Mouse (Mus musculus) brown adipose tissue, adult 24 weeks (tissue): ENCODE results near the gene Foxj1. TPM values are rescaled to one million over a fixed set of nuclear protein-coding genes. Genes with fewer than 3 reads are reported as not detected.

ENCODE experiments used
- H3K27ac ChIP-seq: fragments of 200-500 bp; replicated peaks from 2 replicates; pipeline ENCODE4 v1.5.1; 2012; ENCODE audit warnings: low read depth, mild to moderate bottlenecking, low read length
- H3K4me1 ChIP-seq: fragments of 200-500 bp; 2 replicates; pipeline ENCODE4 v1.6.1; 2012; ENCODE audit warnings: low read length, mixed read lengths; ENCODE audit not compliant: control insufficient read depth, insufficient read depth, insufficient read length
- H3K4me3 ChIP-seq: fragments of 200-500 bp; 2 replicates; pipeline ENCODE4 v1.5.1; 2012; ENCODE audit warnings: low read depth, mild to moderate bottlenecking, low read length, moderate library complexity; ENCODE audit not compliant: insufficient read depth
- polyA plus RNA-seq: library from polyadenylated mRNA; stranded (reverse); fragments of >200 nt; gene quantifications from 2 replicates; pipeline ENCODE4 v1.2.4, GENCODE M21; 2012; ENCODE audit not compliant: missing spikeins, insufficient read depth, insufficient read length

Gene Foxj1
- polyA plus RNA-seq, 1 experiment = not detected

- Histone ChIP-seq H3K4me3 (no peak overlapping the region), H3K4me1 (no peaks in the 10 kb centered on the region), H3K27ac (no peak overlapping the region)
These were observed 24.5 kb upstream of the Foxj1 start for GRCm38 (mm10) chr11:116359652-116360051.

GRCm38 (mm10) chr11:116358926-116359637 is 23.9 kb upstream of the Foxj1 start:
- no peak overlapping the region for H3K4me3 ChIP-seq
- no peaks in the 10 kb centered on the region for H3K4me1 ChIP-seq
- H3K27ac ChIP-seq = no peak overlapping the region

GRCm38 (mm10) chr11:116354521-116354920 is 19.3 kb upstream of the Foxj1 start:
- Histone ChIP-seq H3K27ac (no peak overlapping the region), H3K4me1 (no peaks in the 10 kb centered on the region)

GRCm38 (mm10) chr11:116353535-116353934 is 18.3 kb upstream of the Foxj1 start:
- Histone ChIP-seq H3K27ac (no peak overlapping the region), H3K4me3 (no peak overlapping the region), H3K4me1 (no peaks in the 10 kb centered on the region)

More at GRCm38 (mm10) chr11:116354521-116354920, 19.3 kb upstream of the Foxj1 start:
- no peak overlapping the region for H3K4me3 ChIP-seq

- Histone ChIP-seq H3K27ac (no peak overlapping the region), H3K4me1 (no peaks in the 10 kb centered on the region), H3K4me3 (no peak overlapping the region)
These were observed 16.1 kb upstream of the Foxj1 start for GRCm38 (mm10) chr11:116351294-116351693.

GRCm38 (mm10) chr11:116347955-116348354 is 12.8 kb upstream of the Foxj1 start:
- H3K4me3 ChIP-seq = no peak overlapping the region
- H3K4me1 ChIP-seq = no peaks in the 10 kb centered on the region
- no peak overlapping the region for H3K27ac ChIP-seq

GRCm38 (mm10) chr11:116347012-116347411 is 11.8 kb upstream of the Foxj1 start:
- H3K4me1 ChIP-seq = no peaks in the 10 kb centered on the region
- no peak overlapping the region for H3K4me3 ChIP-seq
- no peak overlapping the region for H3K27ac ChIP-seq

- Histone ChIP-seq H3K4me3 (no peak overlapping the region), H3K27ac (no peak overlapping the region), H3K4me1 (no peaks in the 10 kb centered on the region)
These were observed 7.0 kb upstream of the Foxj1 start for GRCm38 (mm10) chr11:116342069-116342791.

GRCm38 (mm10) chr11:116337531-116337930 is 2.3 kb upstream of the Foxj1 start:
- Histone ChIP-seq H3K4me3 (no peak overlapping the region), H3K27ac (no peak overlapping the region), H3K4me1 (no peaks in the 10 kb centered on the region)

GRCm38 (mm10) chr11:116337000-116337399 is 1.8 kb upstream of the Foxj1 start:
- H3K4me1 ChIP-seq = no peaks in the 10 kb centered on the region
- no peak overlapping the region for H3K4me3 ChIP-seq
- no peak overlapping the region for H3K27ac ChIP-seq

- Histone ChIP-seq H3K4me1 (no peaks in the 10 kb centered on the region), H3K4me3 (no peak overlapping the region), H3K27ac (no peak overlapping the region)
These were observed 1.2 kb upstream of the Foxj1 start for GRCm38 (mm10) chr11:116336393-116336792.

GRCm38 (mm10) chr11:116334417-116334782 is 799 bp downstream of the Foxj1 start:
- H3K4me1 ChIP-seq = no peaks in the 10 kb centered on the region
- H3K4me3 ChIP-seq = 0 out of 2 replicates have a peak overlapping the region, but pooled peaks have one; percentile 39
- H3K27ac ChIP-seq = no peak overlapping the region

GRCm38 (mm10) chr11:116333526-116334416 is 1.4 kb downstream of the Foxj1 start:
- H3K4me1 ChIP-seq = no peaks in the 10 kb centered on the region
- no peak overlapping the region for H3K27ac ChIP-seq
- no peak overlapping the region for H3K4me3 ChIP-seq

GRCm38 (mm10) chr11:116332983-116333270 is 2.3 kb downstream of the Foxj1 start:
- Histone ChIP-seq H3K27ac (no peak overlapping the region), H3K4me1 (no peaks in the 10 kb centered on the region), H3K4me3 (no peak overlapping the region)

GRCm38 (mm10) chr11:116332232-116332982 is 2.8 kb downstream of the Foxj1 start:
- Histone ChIP-seq H3K27ac (no peak overlapping the region), H3K4me3 (no peak overlapping the region), H3K4me1 (no peaks in the 10 kb centered on the region)
